Mouse (Mus musculus) neural tube, embryonic 13.5 days (tissue): Measurements from ENCODE around the gene B3gnt8. TPM values are rescaled to one million over a fixed set of nuclear protein-coding genes. Genes with fewer than 3 reads are reported as not detected.
A peak's percentile ranks its signal among the peaks of the same experiment; 100 is the strongest.

Experiments used
- ATAC-seq: fragments of 200-750 bp; cut with Nextera tagmentation; 2 replicates; pipeline ENCODE4 v1.8.0; 2017; ENCODE audit warnings: low read depth, mild to moderate bottlenecking, moderate TSS enrichment, moderate library complexity
- H3K27ac ChIP-seq: fragments of 300-500 bp; sonication (generic); replicated peaks from 2 replicates; pipeline ENCODE4 v1.5.1; 2015; ENCODE audit warnings: moderate library complexity, mild to moderate bottlenecking, inconsistent platforms
- H3K27me3 ChIP-seq: fragments of 300-500 bp; sonication (generic); 2 replicates; pipeline ENCODE4 v1.6.1; 2015; ENCODE audit warnings: mild to moderate bottlenecking, inconsistent platforms
- H3K36me3 ChIP-seq: fragments of 300-500 bp; sonication (generic); 2 replicates; pipeline ENCODE4 v1.6.1; 2015; ENCODE audit warnings: mild to moderate bottlenecking, inconsistent platforms
- H3K4me1 ChIP-seq: fragments of 300-500 bp; sonication (generic); replicated peaks from 2 replicates; pipeline ENCODE4 v1.6.1; 2015; ENCODE audit warnings: inconsistent platforms
- H3K4me2 ChIP-seq: fragments of 300-500 bp; sonication (generic); 2 replicates; pipeline ENCODE4 v1.6.1; 2015; ENCODE audit warnings: inconsistent platforms, mild to moderate bottlenecking, moderate library complexity
- H3K4me3 ChIP-seq: fragments of 300-500 bp; sonication (generic); 2 replicates; pipeline ENCODE4 v1.5.1; 2015; ENCODE audit warnings: mild to moderate bottlenecking, inconsistent platforms
- H3K9ac ChIP-seq: fragments of 300-500 bp; sonication (generic); 2 replicates; pipeline ENCODE4 v1.6.1; 2015; ENCODE audit warnings: moderate library complexity, mild to moderate bottlenecking, inconsistent platforms
- H3K9me3 ChIP-seq: fragments of 300-500 bp; sonication (generic); 2 replicates; pipeline ENCODE4 v1.6.1; 2016; ENCODE audit warnings: inconsistent platforms
- WGBS: fragments of 180-500 bp; shearing (Covaris S2); methylation state at CpG from one replicate; pipeline ENCODE4 v1.1.7; 2015; 5-methylcytosine and 5-hydroxymethylcytosine counted together
- polyA plus RNA-seq: library from polyadenylated mRNA; unstranded; fragments of >200 nt; fragmentation: Nextera tagmentation; extraction: Ambion mirVana; gene quantifications from 2 replicates; pipeline ENCODE4 v1.2.1, GENCODE M21; 2015

The B3gnt8 gene
- polyA plus RNA-seq, 1 experiment from 2014 or later = 6.3 TPM

- Histone ChIP-seq H3K36me3 (peaks cover 42% of the 10 kb centered on the region), H3K4me1 (peaks cover 9% of the 10 kb centered on the region)
- 95% methylated on average over 4 of the region's 4 CpGs for whole genome bisulfite sequencing
Measured at GRCm38 (mm10) chr7:25670096-25670495, 43.6 kb downstream of the B3gnt8 start.

DNA sequence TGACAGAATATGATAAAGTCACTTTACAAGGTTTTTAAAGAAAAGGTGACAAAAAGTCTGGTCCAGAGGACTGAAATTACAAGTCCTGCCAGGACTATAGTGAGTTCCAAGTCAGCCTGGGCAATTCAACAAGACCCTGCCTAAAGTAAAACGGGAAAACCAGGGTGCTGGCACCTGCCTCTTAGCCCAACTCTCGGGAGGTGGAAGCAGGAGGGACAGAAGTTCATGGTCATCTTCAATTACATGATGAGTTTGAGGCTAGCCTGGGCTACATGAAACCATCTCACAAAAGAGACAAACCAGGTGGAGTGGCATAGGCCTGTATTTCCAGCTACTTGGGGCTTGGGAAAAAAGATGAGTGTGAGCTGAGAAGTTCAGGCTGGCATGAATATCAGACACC is 45.2 kb downstream of the B3gnt8 start:
- H3K4me1 ChIP-seq = peaks cover 18% of the 10 kb centered on the region
- 76% methylated on average over 2 of the region's 2 CpGs for WGBS
- H3K9me3 ChIP-seq = no peaks in the 10 kb centered on the region
- no peak overlapping the region for H3K4me3 ChIP-seq
- H3K9ac ChIP-seq = no peak overlapping the region
- H3K27ac ChIP-seq = no peak overlapping the region
- peaks cover 38% of the 10 kb centered on the region for H3K27me3 ChIP-seq
- peaks cover 26% of the 10 kb centered on the region for H3K36me3 ChIP-seq
- no peak overlapping the region for H3K4me2 ChIP-seq
- no peak for ATAC-seq

More at GRCm38 (mm10) chr7:25670096-25670495, 43.6 kb downstream of the B3gnt8 start:
- no peaks in the 10 kb centered on the region for H3K9me3 ChIP-seq
- no peak overlapping the region for H3K27ac ChIP-seq
- H3K27me3 ChIP-seq = peaks cover 22% of the 10 kb centered on the region
- no peak overlapping the region for H3K9ac ChIP-seq
- no peak overlapping the region for H3K4me3 ChIP-seq
- H3K4me2 ChIP-seq = no peak overlapping the region
- no peak for ATAC-seq

- H3K4me3 ChIP-seq = no peak overlapping the region
- H3K4me2 ChIP-seq = no peak overlapping the region
- H3K27ac ChIP-seq = no peak overlapping the region
- H3K4me1 ChIP-seq = peaks cover 23% of the 10 kb centered on the region
- H3K9ac ChIP-seq = no peak overlapping the region
- WGBS = 54% methylated on average over 4 of the region's 4 CpGs
- no peaks in the 10 kb centered on the region for H3K9me3 ChIP-seq
- H3K36me3 ChIP-seq = peaks cover 19% of the 10 kb centered on the region
- ATAC-seq = no peak
- peaks cover 38% of the 10 kb centered on the region for H3K27me3 ChIP-seq
Measured at GRCm38 (mm10) chr7:25672442-25672841, 46.0 kb downstream of the B3gnt8 start.

DNA sequence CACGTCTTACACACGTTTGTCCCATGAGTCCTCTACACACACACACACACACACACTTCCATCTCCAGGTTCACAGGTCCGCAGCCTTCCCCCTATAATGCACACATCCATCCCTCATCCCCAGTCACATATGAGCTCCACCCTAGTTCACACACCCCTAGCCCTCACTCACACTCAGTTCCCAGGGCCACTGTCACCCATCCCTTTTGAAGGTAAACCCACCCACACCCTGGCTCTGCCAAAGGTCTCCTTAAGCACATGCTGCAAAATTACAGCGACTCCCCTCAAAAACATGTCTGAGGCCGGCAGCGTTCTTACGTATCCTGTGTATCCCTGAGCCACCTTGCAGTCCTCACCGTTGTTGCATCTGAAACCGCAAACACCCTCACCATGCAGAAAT is 47.8 kb downstream of the B3gnt8 start:
- H3K4me3 ChIP-seq = peak overlapping the region; percentile 43
- 32% methylated on average over 9 of the region's 9 CpGs for WGBS
- H3K9me3 ChIP-seq = no peaks in the 10 kb centered on the region
- H3K27me3 ChIP-seq = peaks cover 48% of the 10 kb centered on the region
- no peak overlapping the region for H3K27ac ChIP-seq
- H3K4me1 ChIP-seq = peaks cover 23% of the 10 kb centered on the region
- H3K4me2 ChIP-seq = peak overlapping the region; percentile 65
- peak overlapping the region; percentile 70 for H3K9ac ChIP-seq
- ATAC-seq = no peak
- 0 out of 2 replicates have a peak, but pooled peaks cover under 1% of the 10 kb centered on the region for H3K36me3 ChIP-seq

DNA sequence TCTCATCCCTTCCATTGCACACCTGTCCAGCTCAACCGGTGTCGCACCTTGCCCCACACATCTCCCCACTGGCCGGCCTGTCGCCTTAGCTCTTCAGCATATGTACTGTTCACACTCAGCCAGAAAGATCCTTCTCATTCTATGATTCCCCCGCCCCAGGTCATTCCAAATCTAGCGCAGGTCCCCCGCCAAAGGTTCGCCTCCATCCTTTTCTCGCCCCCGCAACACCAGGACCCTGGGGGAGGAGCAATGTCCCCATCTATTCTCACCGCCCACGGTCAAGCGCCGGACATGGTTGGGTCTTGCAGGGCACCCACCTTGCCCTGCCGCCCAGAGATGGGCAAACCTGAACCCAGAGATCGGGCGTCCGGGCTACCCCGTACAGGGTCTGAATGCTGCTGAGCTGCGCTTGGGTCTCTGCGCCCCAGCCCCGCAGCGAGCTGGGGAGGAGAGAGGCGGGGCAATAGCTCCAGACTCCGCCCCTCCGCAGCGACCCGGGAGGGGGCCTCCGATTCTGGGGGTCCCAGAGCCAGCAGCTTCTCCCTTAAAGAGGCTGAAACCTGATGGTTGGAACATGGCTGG is 48.4 kb downstream of the B3gnt8 start, which contains the start of gene Tmem91:
Gene Tmem91 (minus strand): TSS at position 448 of the 582 bp plus-strand sequence.
- Histone ChIP-seq H3K9ac (peak within 1 kb of the TSS; percentile 70), H3K27ac (no peak within 1 kb of the TSS), H3K4me3 (peak within 1 kb of the TSS; percentile 43), H3K4me1 (peaks cover 25% of the 10 kb centered on the region), H3K36me3 (no peaks in the 10 kb centered on the region), H3K27me3 (peaks cover 48% of the 10 kb centered on the region), H3K9me3 (no peaks in the 10 kb centered on the region), H3K4me2 (peak within 1 kb of the TSS; percentile 65)
- ATAC-seq = peak; percentile 28
- WGBS = 3% methylated on average over 29 of the region's 29 CpGs

GRCm38 (mm10) chr7:25675405-25675804 is 49.0 kb downstream of the B3gnt8 start:
- peak overlapping the region; percentile 43 for H3K4me3 ChIP-seq
- H3K36me3 ChIP-seq = no peaks in the 10 kb centered on the region
- H3K27ac ChIP-seq = no peak overlapping the region
- H3K27me3 ChIP-seq = peaks cover 48% of the 10 kb centered on the region
- WGBS = 35% methylated on average over 6 of the region's 6 CpGs
- peaks cover 30% of the 10 kb centered on the region for H3K4me1 ChIP-seq
- H3K9ac ChIP-seq = no peak overlapping the region
- no peak for ATAC-seq
- no peaks in the 10 kb centered on the region for H3K9me3 ChIP-seq
- H3K4me2 ChIP-seq = peak overlapping the region; percentile 65

DNA sequence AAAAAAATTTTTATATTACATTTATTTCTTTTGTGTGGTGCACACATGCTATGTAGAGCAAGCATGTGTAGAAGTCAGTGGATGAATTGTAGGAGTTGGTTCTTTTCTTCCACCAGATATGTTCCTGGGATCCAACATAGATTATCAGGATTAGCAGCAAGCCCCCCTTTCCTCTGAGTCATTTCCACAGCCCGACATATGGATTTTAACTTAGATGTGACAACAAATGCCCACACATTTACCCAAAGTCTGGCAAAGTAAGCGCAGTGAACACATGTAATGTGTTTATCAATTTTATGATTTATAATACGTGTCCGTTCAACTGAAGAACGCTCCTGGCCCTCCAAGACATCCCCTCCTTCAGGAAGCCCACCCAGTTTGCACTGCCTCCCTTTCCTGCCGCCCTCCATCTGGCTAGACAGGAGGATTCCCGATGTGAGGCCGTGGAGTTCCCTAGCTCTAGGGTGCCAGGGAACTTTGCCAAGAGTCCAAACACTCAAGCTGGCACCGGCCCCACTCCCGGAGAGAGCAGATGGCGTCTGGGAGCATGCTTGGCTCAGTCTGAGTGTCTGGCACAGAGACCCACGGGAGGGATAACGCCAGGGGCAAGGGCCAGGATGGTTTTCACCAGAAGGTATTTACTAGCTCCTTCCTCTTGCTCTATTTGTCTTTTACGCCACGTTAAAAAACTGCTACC is 49.8 kb downstream of the B3gnt8 start:
- Histone ChIP-seq H3K36me3 (no peaks in the 10 kb centered on the region), H3K27me3 (peaks cover 48% of the 10 kb centered on the region), H3K9ac (no peak overlapping the region), H3K27ac (peak overlapping the region; percentile 78), H3K4me3 (no peak overlapping the region), H3K4me2 (no peak overlapping the region), H3K4me1 (peaks cover 33% of the 10 kb centered on the region), H3K9me3 (no peaks in the 10 kb centered on the region)
- WGBS = 37% methylated on average over 15 of the region's 15 CpGs
- ATAC-seq = peak; percentile 54

DNA sequence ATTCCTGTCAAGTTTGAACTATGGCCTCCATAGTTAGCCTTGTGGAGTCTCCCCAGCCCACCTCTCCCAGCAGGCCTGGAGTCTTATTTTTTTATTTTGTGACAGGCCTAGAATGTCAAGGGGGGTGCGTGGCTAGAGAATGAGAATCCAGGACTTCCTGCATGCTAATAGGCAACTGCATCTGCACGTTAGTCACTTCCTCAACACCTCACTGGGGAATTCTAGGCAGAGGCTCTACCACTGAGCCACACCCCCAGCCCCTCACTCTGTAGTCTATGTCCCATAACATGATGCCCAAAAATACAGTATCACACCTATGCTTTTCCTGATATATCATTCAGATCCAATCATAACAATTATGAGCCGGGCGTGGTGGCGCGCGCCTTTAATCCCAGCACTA is 50.6 kb downstream of the B3gnt8 start:
- Histone ChIP-seq H3K9me3 (no peaks in the 10 kb centered on the region), H3K9ac (no peak overlapping the region), H3K27ac (peak overlapping the region; percentile 78), H3K4me1 (peaks cover 41% of the 10 kb centered on the region), H3K36me3 (no peaks in the 10 kb centered on the region), H3K4me3 (no peak overlapping the region), H3K27me3 (peaks cover 48% of the 10 kb centered on the region), H3K4me2 (no peak overlapping the region)
- no peak for ATAC-seq
- WGBS = 89% methylated on average over 7 of the region's 7 CpGs

- Histone ChIP-seq H3K9ac (peak overlapping the region; percentile 69; the same call in 1 of the 2 replicates), H3K4me2 (peak overlapping the region; percentile 55), H3K36me3 (no peaks in the 10 kb centered on the region), H3K4me3 (peak overlapping the region; percentile 49), H3K27ac (peak overlapping the region; percentile 94; the same call in 1 of the 2 replicates), H3K4me1 (peaks cover 39% of the 10 kb centered on the region), H3K27me3 (peaks cover 32% of the 10 kb centered on the region), H3K9me3 (no peaks in the 10 kb centered on the region)
- 8% methylated on average over 6 of the region's 6 CpGs for WGBS
- no peak for ATAC-seq
Measured at GRCm38 (mm10) chr7:25679971-25680370, 53.5 kb downstream of the B3gnt8 start.

- Histone ChIP-seq H3K27me3 (peaks cover 32% of the 10 kb centered on the region), H3K4me3 (peak within 1 kb of the TSS; percentile 49), H3K9ac (peak within 1 kb of the TSS; percentile 69), H3K36me3 (no peaks in the 10 kb centered on the region), H3K9me3 (no peaks in the 10 kb centered on the region), H3K4me2 (peak within 1 kb of the TSS; percentile 55), H3K4me1 (peaks cover 33% of the 10 kb centered on the region), H3K27ac (peak within 1 kb of the TSS; percentile 94)
- peak; percentile 91 for ATAC-seq
- under 1% methylated on average over 46 of the region's 46 CpGs for WGBS
Measured at GRCm38 (mm10) chr7:25680514-25681258, 54.2 kb downstream of the B3gnt8 start, which contains the start of gene B9d2. Gene B9d2, plus strand, starts transcription at chr7:25680780.

DNA sequence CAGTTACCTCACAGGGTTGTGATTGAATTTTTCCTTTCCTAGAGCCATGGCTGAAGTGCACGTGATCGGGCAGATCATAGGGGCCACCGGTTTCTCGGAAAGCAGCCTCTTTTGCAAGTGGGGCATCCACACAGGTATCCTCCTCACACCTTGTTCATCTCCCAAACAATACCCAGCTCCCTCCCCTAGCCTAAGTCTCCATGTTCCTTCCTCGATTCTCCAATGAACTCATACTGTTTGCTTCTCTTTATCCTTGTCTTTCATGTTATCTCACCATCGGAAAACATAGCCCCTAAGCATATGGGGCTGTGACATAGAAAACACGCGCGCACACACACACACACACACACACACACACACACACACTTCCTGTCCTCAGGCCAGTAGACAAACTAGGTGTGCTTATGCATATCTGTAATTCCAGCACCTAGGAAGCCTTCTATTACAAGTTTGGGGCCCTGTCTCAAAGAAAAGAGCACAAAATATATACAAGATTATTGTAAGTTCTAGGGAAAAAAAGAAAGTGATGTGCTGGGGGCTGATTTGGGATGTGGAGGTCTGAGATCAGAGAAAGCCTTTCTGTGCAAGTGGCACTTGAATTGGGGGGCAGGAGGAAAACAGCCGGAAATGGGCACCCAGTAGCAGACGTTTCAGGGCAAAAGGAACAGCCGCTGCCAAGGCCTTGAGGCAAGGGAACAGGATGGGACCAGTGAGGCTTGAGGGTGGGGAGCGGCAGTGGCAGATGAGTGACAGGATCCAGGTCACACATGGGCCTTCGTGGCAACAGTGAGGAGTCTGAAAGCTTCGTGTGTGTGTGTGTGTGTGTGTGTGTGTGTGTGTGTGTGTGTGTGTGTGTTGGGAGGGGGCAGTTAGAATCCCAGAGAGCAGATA is 55.1 kb downstream of the B3gnt8 start:
- Histone ChIP-seq H3K27ac (peak overlapping the region; percentile 94), H3K4me2 (peak overlapping the region; percentile 55), H3K9ac (peak overlapping the region; percentile 69), H3K27me3 (peaks cover 32% of the 10 kb centered on the region), H3K36me3 (no peaks in the 10 kb centered on the region), H3K4me1 (peaks cover 38% of the 10 kb centered on the region), H3K4me3 (peak overlapping the region; percentile 49), H3K9me3 (no peaks in the 10 kb centered on the region)
- 59% methylated on average over 15 of the region's 15 CpGs for WGBS
- peak; percentile 9; the same call in 1 of the 2 replicates for ATAC-seq
